Mouse (Mus musculus) stomach, postnatal 0 days (tissue): ENCODE data around the gene Isg15.

ENCODE experiments used
- CTCF ChIP-seq: IDR thresholded peaks from 2 replicates; pipeline ENCODE4 v1.5.1; 2016; ENCODE audit warnings: antibody characterized with exemption, low read depth, mild to moderate bottlenecking, moderate library complexity
- EP300 ChIP-seq: optimal IDR thresholded peaks from 2 replicates; pipeline ENCODE3; 2016; ENCODE audit warnings: antibody characterized with exemption

GRCm38 (mm10) chr4:156202462-156202893 is 1.9 kb upstream of the Isg15 start:
- TF ChIP-seq CTCF, result no peak
- no peak for TF ChIP-seq EP300
